Mouse (Mus musculus) kidney, embryonic 14.5 days (tissue): ENCODE results near the gene Ptges2. TPM values are rescaled to one million over a fixed set of nuclear protein-coding genes. Genes with fewer than 3 reads are reported as not detected.
A peak's percentile ranks its signal among the peaks of the same experiment; 100 is the strongest.

ENCODE experiments used
- ATAC-seq: fragments of 200-750 bp; cut with Nextera tagmentation; 2 replicates; pipeline ENCODE4 v1.8.0; 2017; ENCODE audit warnings: moderate number of reproducible peaks, mild to moderate bottlenecking, moderate TSS enrichment, moderate library complexity; ENCODE audit not compliant: low FRiP score, low TSS enrichment
- H3K27ac ChIP-seq: fragments of 300-500 bp; sonication (generic); 2 replicates; pipeline ENCODE4 v1.5.1; 2014; ENCODE audit warnings: low read depth, mild to moderate bottlenecking, low read length, moderate library complexity, mixed read lengths
- H3K27me3 ChIP-seq: fragments of 300-500 bp; sonication (generic); 2 replicates; pipeline ENCODE4 v1.6.1; 2014; ENCODE audit warnings: mild to moderate bottlenecking, low read length; ENCODE audit not compliant: control insufficient read depth, insufficient read depth
- H3K36me3 ChIP-seq: fragments of 300-500 bp; sonication (generic); 2 replicates; pipeline ENCODE4 v1.6.1; 2014; ENCODE audit warnings: low read length, mixed read lengths; ENCODE audit not compliant: control insufficient read depth, insufficient read depth
- H3K4me1 ChIP-seq: fragments of 300-500 bp; sonication (generic); 2 replicates; pipeline ENCODE4 v1.6.1; 2014; ENCODE audit warnings: low read length, mixed read lengths; ENCODE audit not compliant: control insufficient read depth, insufficient read depth
- H3K4me2 ChIP-seq: fragments of 300-500 bp; sonication (generic); replicated peaks from 2 replicates; pipeline ENCODE4 v1.6.1; 2014; ENCODE audit warnings: low read depth, mild to moderate bottlenecking, low read length
- H3K4me3 ChIP-seq: fragments of 300-500 bp; sonication (generic); 2 replicates; pipeline ENCODE4 v1.5.1; 2014; ENCODE audit warnings: mild to moderate bottlenecking, low read length
- H3K9ac ChIP-seq: fragments of 300-500 bp; sonication (generic); 2 replicates; pipeline ENCODE4 v1.6.1; 2014; ENCODE audit warnings: low read depth, mild to moderate bottlenecking, low read length, moderate library complexity
- H3K9me3 ChIP-seq: fragments of 300-500 bp; sonication (generic); 2 replicates; pipeline ENCODE4 v1.6.1; 2016; ENCODE audit warnings: low read length; ENCODE audit not compliant: control insufficient read depth
- WGBS: fragments of 180-500 bp; shearing (Covaris S2); extraction: QIAGEN DNeasy Blood & Tissue Kit; methylation state at CpG from one replicate; pipeline ENCODE4 v1.1.7; 2014; 5-methylcytosine and 5-hydroxymethylcytosine counted together
- polyA plus RNA-seq: library from polyadenylated mRNA; unstranded; fragments of >200 nt; fragmentation: Nextera tagmentation; extraction: Ambion mirVana; gene quantifications from 2 replicates; pipeline ENCODE4 v1.2.1, GENCODE M21; 2014

Gene Ptges2
- polyA plus RNA-seq, 1 experiment from 2014 or later, result 32.2 TPM

GRCm38 (mm10) chr2:32425568-32425967, 29.9 kb downstream of the Ptges2 start:
- H3K9ac ChIP-seq, result no peak overlapping the region
- peaks cover 56% of the 10 kb centered on the region for H3K4me1 ChIP-seq
- no peaks in the 10 kb centered on the region for H3K9me3 ChIP-seq
- H3K27me3 ChIP-seq, result no peaks in the 10 kb centered on the region
- WGBS, result 70% methylated on average over 5 of the region's 5 CpGs
- no peak overlapping the region for H3K4me2 ChIP-seq
- no peak for ATAC-seq
- peaks cover 7% of the 10 kb centered on the region; the same call in 1 of the 2 replicates for H3K36me3 ChIP-seq
- H3K27ac ChIP-seq, result no peak overlapping the region
- no peak overlapping the region for H3K4me3 ChIP-seq

- ATAC-seq, result no peak
- Histone ChIP-seq H3K4me3 (no peak overlapping the region), H3K4me1 (peaks cover 56% of the 10 kb centered on the region), H3K36me3 (peaks cover 1% of the 10 kb centered on the region; the same call in 1 of the 2 replicates), H3K27me3 (no peaks in the 10 kb centered on the region), H3K27ac (no peak overlapping the region), H3K9ac (no peak overlapping the region), H3K9me3 (no peaks in the 10 kb centered on the region), H3K4me2 (no peak overlapping the region)
- WGBS, result 96% methylated on average over 1 of the region's 1 CpGs
Observed at GRCm38 (mm10) chr2:32426141-32426540, 30.4 kb downstream of the Ptges2 start.

- 0 out of 2 replicates have a peak overlapping the region, but pooled peaks have one; percentile 10 for H3K4me2 ChIP-seq
- peaks cover 52% of the 10 kb centered on the region for H3K4me1 ChIP-seq
- WGBS, result 79% methylated on average over 5 of the region's 5 CpGs
Observed at GRCm38 (mm10) chr2:32427720-32428119, 32.0 kb downstream of the Ptges2 start.

GRCm38 (mm10) chr2:32428262-32428722, 32.6 kb downstream of the Ptges2 start:
- Histone ChIP-seq H3K27ac (peak overlapping the region; percentile 71), H3K9ac (peak overlapping the region; percentile 28; the same call in 1 of the 2 replicates), H3K36me3 (no peaks in the 10 kb centered on the region), H3K27me3 (no peaks in the 10 kb centered on the region), H3K4me2 (peak overlapping the region; percentile 31), H3K9me3 (no peaks in the 10 kb centered on the region), H3K4me3 (peak overlapping the region; percentile 16), H3K4me1 (peaks cover 46% of the 10 kb centered on the region)
- WGBS, result 25% methylated on average over 8 of the region's 8 CpGs
- peak; percentile 61 for ATAC-seq

More at GRCm38 (mm10) chr2:32427720-32428119, 32.0 kb downstream of the Ptges2 start:
- Histone ChIP-seq H3K36me3 (no peaks in the 10 kb centered on the region), H3K9me3 (no peaks in the 10 kb centered on the region), H3K9ac (no peak overlapping the region), H3K27ac (peak overlapping the region; percentile 24; the same call in 1 of the 2 replicates), H3K4me3 (no peak overlapping the region), H3K27me3 (no peaks in the 10 kb centered on the region)
- no peak for ATAC-seq

GRCm38 (mm10) chr2:32429215-32429891, 33.7 kb downstream of the Ptges2 start:
- no peaks in the 10 kb centered on the region for H3K27me3 ChIP-seq
- no peak overlapping the region for H3K9ac ChIP-seq
- ATAC-seq, result no peak
- peak overlapping the region; percentile 71; the same call in 1 of the 2 replicates for H3K27ac ChIP-seq
- peaks cover 38% of the 10 kb centered on the region for H3K4me1 ChIP-seq
- WGBS, result 65% methylated on average over 4 of the region's 4 CpGs
- H3K4me3 ChIP-seq, result no peak overlapping the region
- H3K4me2 ChIP-seq, result peak overlapping the region; percentile 31
- no peaks in the 10 kb centered on the region for H3K9me3 ChIP-seq
- H3K36me3 ChIP-seq, result no peaks in the 10 kb centered on the region

DNA sequence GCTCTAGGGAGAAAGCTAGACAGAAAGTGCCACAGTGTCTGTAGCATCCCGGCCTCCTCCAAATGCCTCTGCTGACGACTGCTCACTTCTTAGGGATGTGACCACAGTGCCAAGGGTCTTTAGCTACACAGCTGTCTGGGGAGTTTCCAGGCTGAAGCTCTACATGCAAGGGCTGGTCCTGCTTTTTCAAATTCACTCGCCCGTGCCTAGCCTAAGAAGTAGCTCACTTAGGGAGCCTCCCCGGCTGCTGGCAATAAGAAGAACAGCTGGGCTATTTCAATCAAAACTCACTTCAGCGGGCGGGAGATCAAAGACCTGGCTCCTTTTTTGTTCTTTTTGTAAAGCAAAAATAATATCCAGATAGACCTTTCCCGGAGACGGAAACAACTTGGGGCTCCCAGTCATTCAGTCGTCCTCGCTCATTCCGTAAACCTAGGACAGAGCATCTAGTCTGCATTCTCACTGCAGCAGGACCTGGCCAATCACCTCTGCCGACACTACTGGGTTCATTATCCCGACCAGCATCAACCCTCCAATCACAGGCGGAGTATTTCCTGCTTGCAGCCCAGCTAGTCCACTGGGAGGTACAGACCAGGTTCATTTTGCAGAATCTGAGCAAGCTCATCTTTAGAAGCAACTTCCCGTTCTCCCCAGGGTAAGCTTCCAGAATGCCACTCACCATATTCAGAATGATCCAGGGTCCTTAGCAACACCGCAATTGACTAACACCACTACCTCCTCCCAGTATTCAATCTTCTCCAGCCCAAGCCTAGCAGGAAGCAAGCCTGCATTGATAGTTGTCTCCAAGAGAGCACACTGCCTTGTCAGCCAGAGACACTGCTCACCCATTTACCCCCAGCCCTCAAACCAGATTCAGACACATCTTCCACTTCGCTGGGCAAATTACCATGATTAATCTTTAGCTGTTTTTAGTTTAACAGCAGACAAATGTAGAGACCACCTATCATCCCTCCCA, 35.3 kb downstream of the Ptges2 start:
- H3K9ac ChIP-seq, result peak overlapping the region; percentile 69

GRCm38 (mm10) chr2:32436686-32437372, 41.1 kb downstream of the Ptges2 start:
- no peak overlapping the region for H3K9ac ChIP-seq
- WGBS, result 65% methylated on average over 3 of the region's 3 CpGs
- H3K4me3 ChIP-seq, result no peak overlapping the region
- H3K4me1 ChIP-seq, result peaks cover 18% of the 10 kb centered on the region
- H3K36me3 ChIP-seq, result no peaks in the 10 kb centered on the region
- H3K4me2 ChIP-seq, result no peak overlapping the region
- peak overlapping the region; percentile 53 for H3K27ac ChIP-seq
- no peaks in the 10 kb centered on the region for H3K27me3 ChIP-seq
- H3K9me3 ChIP-seq, result no peaks in the 10 kb centered on the region
- no peak for ATAC-seq

More for the DNA sequence above, 35.3 kb downstream of the Ptges2 start:
- peak overlapping the region; percentile 48 for H3K4me3 ChIP-seq
- peak overlapping the region; percentile 68 for H3K4me2 ChIP-seq
- no peaks in the 10 kb centered on the region for H3K9me3 ChIP-seq
- H3K4me1 ChIP-seq, result peaks cover 27% of the 10 kb centered on the region
- peak overlapping the region; percentile 49 for H3K27ac ChIP-seq
- WGBS, result 5% methylated on average over 18 of the region's 18 CpGs
- no peaks in the 10 kb centered on the region for H3K27me3 ChIP-seq
- H3K36me3 ChIP-seq, result no peaks in the 10 kb centered on the region
- ATAC-seq, result peak; percentile 91

GRCm38 (mm10) chr2:32437612-32438166, 42.0 kb downstream of the Ptges2 start:
- Histone ChIP-seq H3K36me3 (no peaks in the 10 kb centered on the region), H3K27ac (peak overlapping the region; percentile 53), H3K4me2 (no peak overlapping the region), H3K27me3 (no peaks in the 10 kb centered on the region), H3K9ac (no peak overlapping the region), H3K9me3 (no peaks in the 10 kb centered on the region), H3K4me3 (no peak overlapping the region), H3K4me1 (peaks cover 18% of the 10 kb centered on the region)
- ATAC-seq, result no peak
- 56% methylated on average over 2 of the region's 2 CpGs for WGBS
